Mouse (Mus musculus) adrenal gland, adult 8-10 months (tissue): ENCODE results near the gene Ier5. TPM values are rescaled to one million over a fixed set of nuclear protein-coding genes. Genes with fewer than 3 reads are reported as not detected.
A peak's percentile ranks its signal among the peaks of the same experiment; 100 is the strongest.

Experiments used
- DNase-seq: peaks from one replicate; pipeline ENCODE4 v3.0.0; 2022
- total RNA-seq, 4 experiments: library from RNA; stranded (reverse); gene quantifications; 2 replicates each; pipeline ENCODE4 v1.2.4; 2022

Gene Ier5
- total RNA-seq, 4 experiments from 2014 or later, result 7.8 to 11.9 (median 11.2) TPM

DNA sequence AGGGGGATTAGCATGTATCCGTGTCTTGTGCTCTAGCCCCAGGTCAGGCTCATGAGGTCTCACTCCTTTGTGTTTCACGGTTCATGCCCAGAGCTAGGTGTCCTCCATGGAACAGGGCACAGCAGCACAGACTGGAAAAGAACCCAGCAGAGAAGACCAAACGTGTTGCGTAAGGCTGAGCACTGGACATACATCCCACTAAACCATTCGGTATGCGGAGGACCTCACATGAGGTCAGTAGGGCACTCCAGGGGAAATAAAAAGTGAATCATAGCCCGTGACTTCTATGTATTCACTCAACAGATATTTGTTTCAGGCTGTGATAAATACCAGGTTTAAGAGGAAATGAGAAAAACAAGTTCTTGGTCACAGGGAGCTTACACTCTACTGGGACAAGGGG is 23.6 kb downstream of the Ier5 start:
- DNase-seq, result no peak

DNA sequence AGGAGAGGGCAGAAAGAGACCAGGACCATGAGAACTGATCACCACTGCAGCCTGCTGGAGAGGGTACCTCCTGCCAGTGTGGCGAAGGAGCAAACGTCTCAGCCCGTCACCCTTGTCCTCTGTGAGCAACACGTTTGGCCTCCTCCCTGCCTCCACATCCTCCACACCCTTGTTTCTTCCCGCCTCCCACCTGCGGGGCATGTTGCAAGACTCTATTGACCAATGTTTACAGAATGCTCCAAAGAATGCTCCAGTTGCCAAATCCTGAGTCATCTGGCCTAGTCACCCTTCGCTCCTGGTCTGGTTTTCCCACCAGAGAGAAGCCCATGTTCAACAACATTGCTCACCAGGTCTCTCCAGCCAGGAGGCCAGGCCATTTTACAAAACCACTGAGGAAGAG is 24.6 kb downstream of the Ier5 start:
- DNase-seq, result no peak

GRCm38 (mm10) chr1:155073905-155074304 is 25.5 kb downstream of the Ier5 start:
- no peak for DNase-seq

DNA sequence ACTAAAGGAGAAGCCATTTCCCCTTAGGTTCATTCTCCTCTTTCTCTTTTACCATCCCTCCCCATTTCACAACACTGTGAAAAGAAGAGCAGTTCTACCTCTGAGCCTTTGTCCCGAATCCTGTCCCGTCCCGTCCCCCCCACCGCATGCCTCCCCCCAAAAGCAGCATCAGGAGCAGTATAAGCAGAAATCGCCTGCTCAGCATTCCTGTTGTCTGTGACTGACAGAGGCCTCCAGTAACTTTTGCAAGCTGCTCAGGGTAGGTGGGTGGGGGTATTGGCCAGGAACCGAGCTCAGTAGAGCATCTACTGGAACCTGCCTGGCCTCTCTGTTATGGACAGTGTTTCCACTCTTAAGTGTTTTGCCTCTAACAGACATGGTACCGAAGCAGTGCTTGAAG is 26.3 kb downstream of the Ier5 start:
- DNase-seq, result no peak

- no peak for DNase-seq
Measured at GRCm38 (mm10) chr1:155071287-155071876, 28.1 kb downstream of the Ier5 start.

DNA sequence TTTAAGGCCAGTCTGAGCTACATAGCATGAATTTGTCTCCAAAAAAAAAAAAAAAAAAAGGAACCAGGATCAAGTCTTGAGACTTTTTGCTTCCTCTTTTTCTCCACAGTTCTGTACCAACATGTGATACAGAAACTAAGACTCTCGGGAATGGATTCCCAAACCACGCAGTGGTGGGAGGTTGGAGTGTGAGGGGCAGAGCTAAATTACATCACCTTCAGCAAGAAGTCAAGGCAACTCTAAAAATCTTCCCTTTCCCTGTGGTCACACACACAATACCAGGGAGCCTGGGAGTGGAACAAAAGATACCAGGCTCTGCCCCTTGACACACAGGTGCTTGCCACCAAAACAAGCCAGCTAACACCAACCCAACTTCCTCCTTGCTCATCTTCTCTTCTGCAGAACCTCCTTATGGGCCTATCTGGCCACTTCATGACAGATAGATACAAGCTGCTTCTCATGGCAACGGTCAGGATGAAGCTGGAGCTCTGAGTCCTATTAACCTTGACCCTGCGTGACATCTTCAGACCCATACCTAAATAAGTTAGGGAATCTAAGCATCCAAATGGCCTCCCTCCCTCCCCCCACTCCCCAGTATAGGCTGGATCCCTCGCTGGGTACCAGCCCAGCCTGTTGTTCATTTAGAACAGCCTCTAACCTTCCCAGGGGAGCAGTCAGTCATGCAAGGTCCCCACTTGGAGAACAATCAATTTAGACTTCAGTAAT is 28.7 kb downstream of the Ier5 start:
- DNase-seq, result no peak

- no peak for DNase-seq
Measured at GRCm38 (mm10) chr1:155069696-155070095, 29.7 kb downstream of the Ier5 start.

DNA sequence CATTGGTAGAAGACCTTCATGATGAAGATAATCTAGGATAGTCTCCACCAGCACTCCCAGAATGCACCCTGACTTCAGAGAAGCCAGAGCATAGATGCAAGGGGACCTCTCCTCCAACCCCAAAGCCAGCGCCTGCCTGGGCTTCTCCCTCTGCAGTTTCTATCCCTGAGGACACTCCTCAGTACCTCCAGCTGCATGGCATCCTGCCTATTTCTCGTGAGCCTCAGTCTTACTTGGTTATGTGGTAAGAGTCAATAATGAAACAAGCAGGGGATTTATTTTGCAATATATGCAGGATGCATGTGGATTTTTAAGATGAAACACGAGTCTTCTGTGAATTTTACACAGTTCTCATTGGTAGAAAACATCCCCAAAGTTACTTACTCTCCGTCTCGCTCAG is 33.2 kb downstream of the Ier5 start:
- no peak for DNase-seq

GRCm38 (mm10) chr1:155065068-155065701 is 34.3 kb downstream of the Ier5 start:
- DNase-seq, result no peak

DNA sequence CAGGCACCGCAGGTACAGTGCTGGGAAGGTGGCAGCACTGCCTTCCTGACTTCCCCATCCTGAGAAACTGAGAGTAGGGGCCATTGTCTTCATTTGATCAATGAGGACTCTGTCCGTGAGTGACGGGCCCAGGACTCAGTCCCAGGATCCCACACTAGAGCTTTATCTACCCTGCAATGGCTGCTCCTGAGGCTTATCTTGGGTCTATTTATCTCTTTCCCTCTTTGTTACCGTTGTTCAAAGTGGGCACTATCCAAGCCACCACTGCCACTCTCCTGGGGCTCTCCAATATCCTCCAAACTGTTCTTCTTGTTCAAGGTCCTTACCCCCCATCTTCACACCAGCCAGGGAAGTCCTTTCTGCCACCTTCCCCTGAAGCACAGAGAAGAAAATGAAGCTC is 34.8 kb downstream of the Ier5 start:
- no peak for DNase-seq

DNA sequence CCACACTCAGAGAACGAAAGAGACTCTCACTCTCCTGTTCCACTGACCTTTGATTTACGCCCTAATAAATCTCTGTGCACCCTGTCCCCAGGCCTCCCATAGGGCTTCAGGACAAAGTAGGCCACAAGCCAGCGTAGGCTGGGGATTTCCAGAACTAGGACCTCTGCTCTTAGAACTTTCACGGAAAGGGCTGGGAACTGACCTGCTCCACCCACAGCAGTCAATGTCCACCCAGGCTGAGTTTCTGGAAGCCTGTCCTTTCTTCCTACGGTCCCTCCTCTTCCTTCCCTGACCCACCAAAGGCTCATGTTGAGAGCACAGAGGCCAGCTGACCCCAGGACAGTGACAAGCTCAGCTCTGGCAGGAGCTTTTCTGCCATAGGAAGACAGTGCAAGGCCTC is 35.3 kb downstream of the Ier5 start:
- DNase-seq, result peak; percentile 55

DNA sequence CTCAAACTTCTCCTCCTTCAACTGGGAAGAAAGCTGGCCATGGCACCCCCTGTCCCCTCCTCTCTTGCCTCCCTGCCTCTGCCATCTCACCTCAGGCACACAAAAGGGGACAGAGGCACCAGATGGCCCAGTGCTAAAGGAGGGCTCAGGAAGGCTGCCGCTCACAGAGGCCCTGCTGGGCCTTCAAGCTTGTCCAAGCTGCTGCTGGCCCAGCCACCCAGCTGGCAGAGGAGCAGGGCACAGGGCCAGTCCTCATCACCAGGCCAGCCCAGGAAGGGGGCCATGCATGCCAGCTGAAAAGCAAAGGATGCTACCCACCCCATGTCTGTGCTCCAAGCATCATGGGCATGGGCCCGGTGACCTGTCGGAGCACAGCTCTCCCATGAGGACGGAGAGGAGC is 36.5 kb downstream of the Ier5 start:
- no peak for DNase-seq

GRCm38 (mm10) chr1:155062057-155062456 is 37.4 kb downstream of the Ier5 start:
- DNase-seq, result no peak

DNA sequence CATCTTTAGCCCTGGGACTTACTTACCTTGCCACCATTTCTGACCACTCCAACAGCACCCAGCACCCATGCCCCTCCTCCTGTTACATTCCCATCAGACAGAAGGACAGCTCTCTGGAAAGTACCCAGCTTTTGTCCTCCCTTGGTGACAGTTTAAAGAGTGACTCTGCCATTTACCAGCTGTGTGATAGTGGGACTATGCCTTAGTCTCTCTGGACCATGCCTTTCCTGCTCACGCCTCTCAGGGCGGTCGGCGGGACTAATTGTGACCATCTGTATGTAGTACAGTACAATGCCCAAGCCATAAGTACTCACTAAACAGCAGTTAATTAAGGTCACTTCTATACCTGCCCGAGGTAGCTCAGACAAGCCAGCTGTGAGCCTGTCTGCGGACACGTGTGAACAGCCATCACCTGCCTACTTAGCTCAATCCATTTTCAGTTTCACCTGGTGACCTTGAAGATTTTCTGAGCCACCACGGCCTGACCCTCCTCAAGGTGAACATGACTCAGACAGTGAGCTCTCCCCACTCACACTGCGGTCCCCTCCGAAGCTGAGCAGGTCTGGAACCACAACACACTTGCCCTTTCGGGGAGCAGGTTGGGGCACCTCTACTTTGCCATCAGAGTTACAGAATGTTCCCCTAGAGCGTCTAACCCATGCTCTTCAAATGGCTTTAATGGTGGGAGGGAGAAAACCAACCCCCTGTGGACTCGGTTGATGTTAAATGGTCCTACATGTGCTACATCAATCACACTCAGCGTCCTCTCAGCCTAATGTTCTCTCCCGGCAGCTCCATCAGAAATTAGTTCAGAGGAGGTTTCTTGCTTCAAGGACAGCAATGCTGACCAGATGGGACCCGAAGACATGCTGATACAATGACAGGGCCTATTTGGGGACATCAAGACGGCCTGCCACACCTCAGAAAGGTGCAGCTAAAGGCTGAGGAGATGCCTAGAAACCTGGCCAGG is 38.3 kb downstream of the Ier5 start:
- DNase-seq, result no peak

DNA sequence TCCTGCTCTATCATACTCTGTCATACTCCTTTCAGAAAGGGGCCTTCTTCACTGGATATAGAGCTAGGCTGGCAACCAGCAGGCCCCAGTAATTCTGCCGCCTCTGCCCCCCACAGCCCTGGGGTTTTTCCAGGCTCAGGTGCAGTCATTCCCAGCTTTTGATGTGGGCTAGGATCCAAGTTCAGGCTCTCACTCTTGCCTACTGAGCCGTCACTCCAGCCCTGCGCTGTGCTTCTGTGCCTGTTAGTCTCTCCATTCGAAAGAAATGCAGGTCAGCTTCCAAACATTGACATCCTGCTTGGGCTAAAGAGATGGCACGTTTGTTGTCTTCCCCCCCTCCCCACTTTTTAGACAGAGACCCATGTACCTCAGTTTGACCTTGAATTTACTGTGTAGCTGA is 39.2 kb downstream of the Ier5 start:
- DNase-seq, result no peak

DNA sequence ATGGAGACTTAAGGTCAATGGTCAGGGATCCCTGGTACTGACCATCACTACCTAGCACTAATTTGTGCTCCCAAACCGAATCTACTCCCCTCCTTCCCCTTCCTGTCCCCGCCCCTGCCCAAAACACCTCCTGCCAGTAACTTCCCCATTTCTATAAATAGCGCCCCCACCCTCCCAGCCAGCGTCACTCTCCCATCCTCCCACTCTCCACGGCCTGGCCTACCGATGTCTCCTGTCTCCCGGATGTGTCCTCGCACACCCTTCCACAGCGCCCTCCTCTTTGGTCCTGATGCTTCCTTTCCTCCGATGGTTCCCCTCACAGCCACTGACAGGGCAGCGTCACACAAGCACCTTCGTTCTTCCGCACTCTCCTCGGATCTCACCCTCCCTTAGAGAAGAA is 39.9 kb downstream of the Ier5 start:
- DNase-seq, result no peak

DNA sequence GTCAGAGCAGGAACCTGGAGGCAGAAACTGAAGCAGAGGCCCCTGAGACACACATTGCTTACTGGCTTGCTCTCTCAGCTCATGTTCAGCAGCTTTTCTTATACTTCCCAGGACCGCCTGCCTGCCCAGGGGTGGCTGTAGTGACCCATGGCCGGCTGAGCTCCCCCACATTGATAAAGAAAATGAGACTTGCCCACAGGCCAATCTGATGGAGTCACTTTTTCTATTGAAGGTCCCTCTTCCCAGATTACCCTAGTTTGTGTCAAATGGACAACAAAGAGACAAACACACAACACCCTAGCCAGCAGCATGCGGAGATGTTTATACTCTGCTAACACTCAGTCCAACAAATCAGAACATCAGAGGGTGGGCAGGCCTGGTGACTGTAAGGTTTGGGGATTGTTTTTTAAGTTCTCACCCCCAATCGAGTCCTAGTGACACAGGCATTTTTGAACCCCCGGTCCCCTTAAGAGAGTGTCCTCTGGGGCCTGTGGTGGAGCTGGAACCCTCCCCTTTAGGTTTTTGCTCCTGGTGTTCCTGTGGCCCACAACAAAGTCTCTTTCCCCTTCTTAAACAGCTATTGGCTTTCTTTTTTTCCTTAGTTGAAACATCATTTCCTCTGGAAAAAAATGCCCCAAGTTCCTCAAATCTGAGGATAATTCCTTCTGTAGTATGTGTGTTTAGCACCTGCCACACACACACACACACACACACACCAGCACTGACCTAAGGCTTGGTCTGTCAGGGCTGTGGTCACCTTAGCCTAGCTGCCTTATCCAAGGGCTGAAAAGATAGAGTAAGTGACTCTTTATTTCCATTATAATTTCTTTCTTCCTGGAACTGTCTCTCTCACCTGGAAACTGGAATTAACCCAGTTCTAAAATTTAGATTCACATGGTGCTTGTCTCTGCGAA is 41.1 kb downstream of the Ier5 start:
- no peak for DNase-seq

DNA sequence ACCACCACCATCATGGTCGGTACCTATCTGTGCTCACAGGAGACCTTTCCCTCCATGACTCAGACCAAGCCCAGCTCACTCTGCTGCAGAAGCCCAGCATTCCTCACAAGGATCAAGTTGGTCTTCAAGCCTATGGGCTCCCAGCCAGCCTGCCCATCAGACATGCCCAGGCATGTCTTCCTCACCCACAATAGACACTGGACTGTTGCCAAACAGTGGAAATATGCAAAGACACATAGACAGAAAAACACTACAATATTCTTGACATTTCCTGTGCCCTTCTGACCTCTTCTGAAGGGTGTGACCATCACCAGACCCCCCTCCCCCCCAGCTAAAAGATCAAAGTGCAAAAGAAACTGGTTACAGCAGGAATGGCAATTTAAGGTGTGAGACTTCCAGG is 43.3 kb downstream of the Ier5 start:
- no peak for DNase-seq

GRCm38 (mm10) chr1:155055041-155055440 is 44.4 kb downstream of the Ier5 start:
- DNase-seq, result no peak

- DNase-seq, result no peak
Measured at GRCm38 (mm10) chr1:155054366-155054965, 45.0 kb downstream of the Ier5 start.

DNA sequence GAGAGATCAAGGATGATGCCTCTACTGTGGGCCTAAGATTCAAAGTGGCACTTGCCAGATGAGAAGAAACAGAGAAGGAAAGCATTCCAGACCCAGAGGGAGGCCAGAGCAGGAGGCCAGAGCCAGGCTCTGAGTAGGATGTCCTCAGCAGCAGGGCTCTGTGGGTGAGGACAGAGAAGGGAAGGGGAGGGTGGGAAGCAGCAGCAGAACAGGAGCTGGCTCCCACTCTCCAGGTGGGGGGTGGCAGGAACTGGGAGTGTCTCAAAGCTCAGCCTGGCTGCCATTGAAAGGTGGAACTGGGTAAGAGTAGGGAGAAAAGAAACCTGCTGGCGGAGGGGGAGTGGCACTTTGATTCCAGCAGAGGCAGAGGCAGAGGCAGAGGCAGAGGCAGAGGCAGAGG is 46.1 kb downstream of the Ier5 start:
- DNase-seq, result no peak
